Mouse (Mus musculus): ENCODE measurements around the gene Ube2l3. TPM values are rescaled to one million over a fixed set of nuclear protein-coding genes. Genes with fewer than 3 reads are reported as not detected.
A peak's percentile ranks its signal among the peaks of the same experiment; 100 is the strongest.

Ube2l3 gene
- total and polyA plus RNA-seq, 3 experiments = 137 to 2,006 (median 297) TPM

DNA sequence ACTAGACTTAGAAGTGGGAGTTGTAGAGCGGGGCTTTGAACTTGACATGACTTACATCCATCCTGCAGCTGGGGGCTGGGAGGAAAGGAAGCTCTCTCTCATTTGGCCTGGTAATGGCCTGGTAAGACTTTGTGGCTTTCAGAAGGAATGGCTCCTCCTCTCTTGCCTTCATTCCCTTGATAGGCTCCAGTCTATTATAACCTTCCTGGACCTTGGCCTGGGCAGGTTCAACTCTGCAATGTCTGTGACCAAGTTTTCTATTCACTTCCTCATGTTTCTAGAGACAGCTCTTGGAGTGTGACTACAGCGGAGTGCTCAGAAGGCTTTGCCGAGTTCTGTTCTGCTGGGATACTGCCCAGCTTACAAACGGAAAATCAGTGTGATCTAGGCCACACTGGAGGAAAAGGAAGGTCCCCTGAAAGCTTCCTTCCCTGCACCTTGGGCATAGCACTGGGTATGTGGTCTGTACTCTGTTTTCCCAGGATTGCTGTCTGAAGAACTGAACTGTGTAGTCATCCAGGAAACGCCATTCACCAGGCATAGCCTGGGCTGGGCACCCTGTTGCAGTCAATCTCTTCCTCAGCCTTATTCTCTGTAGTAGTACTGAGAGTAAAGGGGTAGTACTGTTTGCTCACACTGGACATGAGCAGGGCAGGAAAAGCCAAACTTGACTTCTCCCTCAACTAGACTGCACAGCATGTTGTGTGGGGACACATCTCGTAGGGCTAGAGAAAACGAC lies 51.8 kb downstream of the Ube2l3 start:
- Histone ChIP-seq H3K79me2 (ENCODE audit: control insufficient read depth, insufficient read depth, low read length, poor library complexity) (peaks cover 18% of the 10 kb centered on the region), H3K27me3 (ENCODE audit: control insufficient read depth in 1 of 2, insufficient read depth in 2 of 2, low read length in 2 of 2) (no peaks in the 10 kb centered on the region), H3K9me3 (replicated peaks; ENCODE audit: insufficient read depth, low read length) (no peaks in the 10 kb centered on the region), H3K4me3 (ENCODE audit: control insufficient read depth in 1 of 2, insufficient read depth in 1 of 2, low read depth in 2 of 2, low read length in 2 of 2) (no peak overlapping the region), H3K9ac (ENCODE audit: control insufficient read depth, low read depth, low read length, poor library complexity, severe bottlenecking) (no peak overlapping the region), H3K36me3 (ENCODE audit: control insufficient read depth in 1 of 2, insufficient read depth in 2 of 2, low read length in 2 of 2) (peaks cover 5 to 9% of the 10 kb centered on the region in 2 experiments), H3K27ac (ENCODE audit: control insufficient read depth, low read depth, low read length) (no peak overlapping the region), H3K4me1 (ENCODE audit: control insufficient read depth in 1 of 2, insufficient read depth in 2 of 2, low read length in 2 of 2) (peaks cover 2 to 5% of the 10 kb centered on the region in 2 experiments; a peak in 3 of 4 replicates)
- DNase-seq (ENCODE audit: low read depth, low spot score) = no peak
- TF ChIP-seq TBP (IDR thresholded peaks at IDR 0.05; ENCODE audit: low read depth, low read length) = no peak
- TF ChIP-seq CHD2 (IDR thresholded peaks at IDR 0.05; ENCODE audit: low read length) = no peak
- no peak for TF ChIP-seq MAZ (IDR thresholded peaks at IDR 0.05; ENCODE audit: low read depth, low read length)
- TF ChIP-seq ZKSCAN1 (IDR thresholded peaks at IDR 0.05; ENCODE audit: low read depth, low read length) = no peak
- TF ChIP-seq POLR2A (IDR thresholded peaks at IDR 0.05; ENCODE audit: control insufficient read depth in 1 of 2, insufficient read depth in 1 of 2, low read depth in 1 of 2, low read length in 2 of 2, poor library complexity in 1 of 2) = peak in 1 of 2 experiments; percentile 33; a peak in 1 of 4 replicates
- TF ChIP-seq MXI1 (IDR thresholded peaks at IDR 0.05; ENCODE audit: low read depth, low read length) = no peak
- no peak for TF ChIP-seq UBTF (IDR thresholded peaks at IDR 0.05; ENCODE audit: borderline replicate concordance, insufficient read depth, low read depth, low read length)
- TF ChIP-seq TCF12 (IDR thresholded peaks at IDR 0.05; ENCODE audit: low read depth, low read length) = no peak
- TF ChIP-seq POLR2AphosphoS2 (IDR thresholded peaks at IDR 0.05; ENCODE audit: low read length) = peak; percentile 28; the same call in 1 of the 2 replicates
- TF ChIP-seq SIN3A (IDR thresholded peaks at IDR 0.05; ENCODE audit: low read length) = no peak
- TF ChIP-seq RAD21 (IDR thresholded peaks at IDR 0.05; ENCODE audit: low read depth, low read length) = no peak
- TF ChIP-seq ZMIZ1 (IDR thresholded peaks at IDR 0.05; ENCODE audit: low read depth, low read length) = no peak
- no peak for TF ChIP-seq HCFC1 (IDR thresholded peaks at IDR 0.05; ENCODE audit: low read depth, low read length)

DNA sequence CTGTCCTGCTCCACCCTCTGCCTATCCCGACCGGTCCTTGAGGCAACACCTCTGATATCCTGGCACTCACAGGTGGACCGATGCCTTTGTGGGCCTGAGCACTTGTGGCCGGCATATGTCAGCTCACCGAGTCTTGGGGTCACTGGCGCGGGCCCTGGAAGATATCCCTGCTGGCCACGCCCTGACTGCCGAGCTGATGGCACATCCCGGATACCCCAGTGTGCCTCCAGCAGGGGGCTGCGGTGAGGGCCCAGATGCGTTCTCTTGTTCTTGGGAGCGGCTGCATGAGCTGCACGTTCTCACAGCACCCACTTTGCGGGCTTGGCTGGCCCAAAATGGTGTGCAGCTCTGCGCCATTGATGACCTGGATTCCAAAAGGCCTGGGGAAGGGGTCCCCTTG lies 54.4 kb downstream of the Ube2l3 start:
- peak overlapping the region; percentile 67 for H3K9ac ChIP-seq (ENCODE audit: control insufficient read depth, low read depth, low read length, poor library complexity, severe bottlenecking)

More for the DNA sequence above, 54.4 kb downstream of the Ube2l3 start:
- DNase-seq (ENCODE audit: low read depth, low spot score) = peak; percentile 85
- no peaks in the 10 kb centered on the region for H3K27me3 ChIP-seq (ENCODE audit: control insufficient read depth in 1 of 2, insufficient read depth in 2 of 2, low read length in 2 of 2)
- H3K4me1 ChIP-seq (ENCODE audit: control insufficient read depth in 1 of 2, insufficient read depth in 2 of 2, low read length in 2 of 2) = peaks cover 2 to 8% of the 10 kb centered on the region in 2 experiments; a peak in 3 of 4 replicates
- TF ChIP-seq SMC3 (IDR thresholded peaks at IDR 0.05; ENCODE audit: low read depth, low read length) (peak; percentile 42), KAT2A (conservative IDR thresholded peaks at IDR 0.05; ENCODE audit: low read depth, low read length) (no peak), NRF1 (IDR thresholded peaks at IDR 0.05; ENCODE audit: insufficient read depth, low read depth, low read length, poor library complexity, severe bottlenecking) (no peak), RCOR1 (IDR thresholded peaks at IDR 0.05; ENCODE audit: low read depth, low read length) (no peak), POLR2AphosphoS2 (IDR thresholded peaks at IDR 0.05; ENCODE audit: low read length) (no peak), CTCF (IDR thresholded peaks at IDR 0.05 in 2 of 3, conservative IDR thresholded peaks at IDR 0.05 in 1 of 3; ENCODE audit: control insufficient read depth in 1 of 3, insufficient read depth in 1 of 3, low read depth in 2 of 3, low read length in 3 of 3, poor library complexity in 1 of 3, severe bottlenecking in 1 of 3) (peak; percentile 35 to 64 (median 52); a peak in 5 of 6 replicates), HCFC1 (IDR thresholded peaks at IDR 0.05; ENCODE audit: low read depth, low read length) (no peak; the same call in 1 of the 2 replicates), NELFE (IDR thresholded peaks at IDR 0.05; ENCODE audit: low read depth, low read length) (peak; percentile 17; the same call in 1 of the 2 replicates), TCF12 (IDR thresholded peaks at IDR 0.05; ENCODE audit: low read depth, low read length) (no peak), ZMIZ1 (IDR thresholded peaks at IDR 0.05; ENCODE audit: low read depth, low read length) (no peak), POLR2A (IDR thresholded peaks at IDR 0.05; ENCODE audit: control insufficient read depth in 1 of 2, insufficient read depth in 1 of 2, low read depth in 1 of 2, low read length in 2 of 2, poor library complexity in 1 of 2) (peak; percentile 23 to 44; a peak in 1 of 4 replicates), E2F4 (IDR thresholded peaks at IDR 0.05; ENCODE audit: borderline replicate concordance, low read depth, low read length) (no peak), MXI1 (IDR thresholded peaks at IDR 0.05; ENCODE audit: low read depth, low read length) (no peak), JUND (IDR thresholded peaks at IDR 0.05; ENCODE audit: low read depth, low read length) (no peak), SIN3A (IDR thresholded peaks at IDR 0.05; ENCODE audit: low read length) (peak; percentile 29; the same call in 1 of the 2 replicates), CHD1 (IDR thresholded peaks at IDR 0.05; ENCODE audit: low read depth, low read length) (no peak), TBP (IDR thresholded peaks at IDR 0.05; ENCODE audit: low read depth, low read length) (peak; percentile 30; the same call in 1 of the 2 replicates), USF1 (IDR thresholded peaks at IDR 0.05; ENCODE audit: low read depth, low read length) (no peak), USF2 (IDR thresholded peaks at IDR 0.05; ENCODE audit: borderline replicate concordance in 1 of 2, insufficient read depth in 1 of 2, low read depth in 1 of 2, low read length in 2 of 2) (no peak), GATA1 (IDR thresholded peaks at IDR 0.05; ENCODE audit: low read depth, low read length) (no peak), UBTF (IDR thresholded peaks at IDR 0.05; ENCODE audit: borderline replicate concordance, insufficient read depth, low read depth, low read length) (no peak), EP300 (IDR thresholded peaks at IDR 0.05; ENCODE audit: low read depth in 1 of 2, low read length in 2 of 2) (0 out of 4 replicates have a peak, but pooled peaks of 1 of the 2 experiments have one; percentile 5), GABPA (IDR thresholded peaks at IDR 0.05; ENCODE audit: low read depth, low read length) (no peak), RAD21 (IDR thresholded peaks at IDR 0.05; ENCODE audit: low read depth, low read length) (no peak; the same call in none of the 2 replicates)
- no peaks in the 10 kb centered on the region for H3K9me3 ChIP-seq (replicated peaks; ENCODE audit: insufficient read depth, low read length)
- H3K36me3 ChIP-seq (ENCODE audit: control insufficient read depth in 1 of 2, insufficient read depth in 2 of 2, low read length in 2 of 2) = peaks cover 0 to 9% of the 10 kb centered on the region in 2 experiments; a peak in 2 of 4 replicates
- H3K4me3 ChIP-seq (ENCODE audit: control insufficient read depth in 1 of 2, insufficient read depth in 1 of 2, low read depth in 2 of 2, low read length in 2 of 2) = peak overlapping the region; percentile 68 to 69
- peaks cover 18% of the 10 kb centered on the region for H3K79me2 ChIP-seq (ENCODE audit: control insufficient read depth, insufficient read depth, low read length, poor library complexity)
- peak overlapping the region; percentile 46 for H3K27ac ChIP-seq (ENCODE audit: control insufficient read depth, low read depth, low read length)
